In the genomic region with DNA sequence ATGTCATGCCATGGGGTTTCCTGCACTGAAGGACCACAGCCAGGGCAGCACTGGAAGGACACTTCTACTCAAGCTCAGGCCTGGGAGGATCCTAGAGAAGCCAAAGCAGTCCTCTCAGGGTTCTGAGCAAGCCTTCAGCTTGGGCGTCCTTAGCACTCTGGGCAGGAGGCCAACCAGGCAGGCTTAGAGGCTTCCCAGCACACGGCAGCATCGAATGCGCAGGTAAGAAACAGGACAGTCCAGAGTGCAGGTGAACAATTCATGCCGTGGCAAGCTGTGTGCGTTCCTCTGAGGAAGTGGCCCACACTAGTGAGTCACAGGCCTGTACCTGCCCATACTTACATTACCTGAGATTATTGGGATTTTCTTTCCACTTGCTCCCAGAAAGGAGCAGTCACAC, we compare ENCODE assay signal across 10 mouse cellular contexts.
DNase-seq lines count a peak whose midpoint lies in the region; TF ChIP-seq lines count a peak whose summit lies in the region.
"Had no signal": no experiment of that assay in that cellular context is flagged by ENCODE, and none has a peak within 500 bp of the region (broad histone marks: within the 10 kb centered on the region; RNA-seq: fewer than 3 reads in every experiment).

No protein-coding gene starts in this region.

- DNase-seq in kidney, adult 18-20 months = peak; percentile 30
- no peak for DNase-seq in kidney, adult 9 months
- peak; percentile 72 to 78 for DNase-seq in adrenal gland, postnatal 36 days
- peak; percentile 62 to 70 for DNase-seq in kidney, postnatal 25 days
- DNase-seq in right cerebral cortex, adult 18-20 months = no peak
- no peak for DNase-seq in right cerebral cortex, postnatal 36 days (ENCODE audit: low spot score in 2 of 2)
- DNase-seq: gastrocnemius, postnatal 14 days; heart, postnatal 4 days had no signal

- no peak overlapping the region for H3K4me3 ChIP-seq in small intestine, adult 2 months (ENCODE audit: low read depth, low read length)
- H3K4me3 ChIP-seq: midbrain, embryonic 15.5 days had no signal

- no peak for TF ChIP-seq CTCF in small intestine, adult 2 months (IDR thresholded peaks at IDR 0.05; ENCODE audit: extremely low read depth, insufficient read length, insufficient replicate concordance, low read depth, low read length)

- H3K27me3 ChIP-seq in small intestine, adult 2 months (ENCODE audit: control insufficient read depth, insufficient read depth, low read length) = no peaks in the 10 kb centered on the region
- H3K27me3 ChIP-seq: midbrain, embryonic 15.5 days had no signal

- 19% methylated on average over 6 of the region's 6 CpGs for WGBS in small intestine, adult 2 months

- no peaks in the 10 kb centered on the region for H3K36me3 ChIP-seq in small intestine, adult 2 months (ENCODE audit: control insufficient read depth, insufficient read depth, low read length)
- H3K36me3 ChIP-seq: midbrain, embryonic 15.5 days had no signal

- peaks cover 25% of the 10 kb centered on the region for H3K4me1 ChIP-seq in small intestine, adult 2 months (ENCODE audit: control insufficient read depth, insufficient read depth, insufficient read length, low read length)

- TF ChIP-seq POLR2A in small intestine, adult 2 months (IDR thresholded peaks at IDR 0.05; ENCODE audit: low read depth, low read length) = no peak

- peak overlapping the region; percentile 13; the same call in 1 of the 2 replicates for H3K27ac ChIP-seq in small intestine, adult 2 months (ENCODE audit: insufficient read depth, low read depth, low read length)
- H3K27ac ChIP-seq: midbrain, embryonic 15.5 days had no signal

Comparison
In these comparisons a context has a peak if more than half of its experiments do, and no peak if none do; other contexts are left out.
1. DNase-seq: peak in kidney, adult 18-20 months (single experiment), adrenal gland, postnatal 36 days (2 of 2) and kidney, postnatal 25 days (2 of 2); none in kidney, adult 9 months (single experiment), right cerebral cortex, adult 18-20 months (single experiment) and right cerebral cortex, postnatal 36 days (0 of 2).